Mouse (Mus musculus) forebrain, postnatal 0 days (tissue): Measurements from ENCODE around the gene Lrsam1. TPM values are rescaled to one million over a fixed set of nuclear protein-coding genes. Genes with fewer than 3 reads are reported as not detected.

Experiments used
- ATAC-seq: fragments of 200-750 bp; cut with Nextera tagmentation; 2 replicates; pipeline ENCODE4 v1.8.0; 2017; ENCODE audit warnings: mild to moderate bottlenecking, moderate library complexity
- DNase-seq: peaks from one replicate; pipeline ENCODE4 v3.0.0-alpha.2; 2015
- H3K27ac ChIP-seq: fragments of 300-500 bp; sonication (generic); 2 replicates; pipeline ENCODE4 v1.5.1; 2014; ENCODE audit warnings: low read depth, mild to moderate bottlenecking, antibody characterized with exemption, low read length, moderate library complexity, mixed read lengths
- H3K27me3 ChIP-seq: fragments of 300-500 bp; sonication (generic); 2 replicates; pipeline ENCODE4 v1.6.1; 2014; ENCODE audit warnings: mild to moderate bottlenecking, low read length, mixed read lengths; ENCODE audit not compliant: insufficient read depth
- H3K36me3 ChIP-seq: fragments of 300-500 bp; sonication (generic); 2 replicates; pipeline ENCODE4 v1.6.1; 2014; ENCODE audit warnings: mild to moderate bottlenecking, moderate library complexity; ENCODE audit not compliant: insufficient read depth
- H3K4me1 ChIP-seq: fragments of 300-500 bp; sonication (generic); 2 replicates; pipeline ENCODE4 v1.6.1; 2014; ENCODE audit warnings: antibody characterized with exemption; ENCODE audit not compliant: insufficient read depth
- H3K4me2 ChIP-seq: fragments of 300-500 bp; sonication (generic); 2 replicates; pipeline ENCODE4 v1.6.1; 2014; ENCODE audit warnings: low read depth, mild to moderate bottlenecking, moderate library complexity
- H3K4me3 ChIP-seq: fragments of 300-500 bp; sonication (generic); 2 replicates; pipeline ENCODE4 v1.5.1; 2014; ENCODE audit warnings: low read depth, low read length, mixed read lengths
- H3K9ac ChIP-seq: fragments of 300-500 bp; sonication (generic); 2 replicates; pipeline ENCODE4 v1.6.1; 2014; ENCODE audit warnings: mild to moderate bottlenecking
- H3K9me3 ChIP-seq: fragments of 300-500 bp; sonication (generic); 2 replicates; pipeline ENCODE4 v1.6.1; 2016; ENCODE audit warnings: low read length
- CTCF ChIP-seq: sonication (generic); IDR thresholded peaks from 2 replicates; pipeline ENCODE4 v1.5.1; 2016; ENCODE audit warnings: antibody characterized with exemption, control low read depth, low read depth
- WGBS: fragments of 180-500 bp; shearing (Covaris S2); extraction: QIAGEN DNeasy Blood & Tissue Kit; methylation state at CpG from one replicate; pipeline ENCODE4 v1.1.7; 2014; 5-methylcytosine and 5-hydroxymethylcytosine counted together
- polyA plus RNA-seq: library from polyadenylated mRNA; unstranded; fragments of >200 nt; fragmentation: Nextera tagmentation; extraction: Ambion mirVana; gene quantifications from 2 replicates; pipeline ENCODE4 v1.2.1, GENCODE M21; 2015
- total RNA-seq: library from RNA; depleted of rRNA; stranded (reverse); fragments of >200 nt; gene quantifications from 2 replicates; pipeline ENCODE4 v1.2.3, GENCODE M21; 2014

Lrsam1 gene
- total and polyA plus RNA-seq, 2 experiments from 2014 or later = 17.4 to 28.7 TPM

DNA sequence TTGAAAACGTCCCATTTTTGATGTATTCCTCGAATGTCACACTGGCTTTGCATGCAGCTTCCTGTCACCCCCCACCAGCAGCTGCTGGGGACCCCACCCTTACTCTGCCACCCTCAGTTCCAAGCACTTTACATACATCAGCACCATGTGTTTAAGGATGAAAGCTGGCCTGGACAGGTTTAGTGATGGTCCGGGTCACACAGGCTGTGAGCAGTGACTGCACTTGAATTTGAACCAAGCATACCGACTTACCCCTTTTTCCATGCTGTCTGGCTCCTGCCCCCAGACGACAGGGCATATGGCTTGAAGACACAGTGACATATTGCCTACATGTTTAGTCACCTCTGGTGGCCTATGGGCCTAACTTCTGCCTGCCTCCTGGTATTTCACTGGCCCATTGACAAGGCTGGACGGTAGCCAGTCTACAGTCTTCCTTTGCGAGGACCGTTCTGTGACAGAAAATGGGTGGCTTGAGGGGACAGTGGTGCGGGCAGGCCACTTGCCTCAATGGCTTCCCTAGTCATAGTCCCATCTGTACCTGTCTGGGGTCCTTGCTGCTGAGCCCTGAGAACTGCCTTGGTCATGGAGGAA lies 6.7 kb upstream of the Lrsam1 start:
- WGBS = 83% methylated on average over 9 of the region's 9 CpGs
- TF ChIP-seq CTCF = no peak
- no peak overlapping the region for H3K27ac ChIP-seq

DNA sequence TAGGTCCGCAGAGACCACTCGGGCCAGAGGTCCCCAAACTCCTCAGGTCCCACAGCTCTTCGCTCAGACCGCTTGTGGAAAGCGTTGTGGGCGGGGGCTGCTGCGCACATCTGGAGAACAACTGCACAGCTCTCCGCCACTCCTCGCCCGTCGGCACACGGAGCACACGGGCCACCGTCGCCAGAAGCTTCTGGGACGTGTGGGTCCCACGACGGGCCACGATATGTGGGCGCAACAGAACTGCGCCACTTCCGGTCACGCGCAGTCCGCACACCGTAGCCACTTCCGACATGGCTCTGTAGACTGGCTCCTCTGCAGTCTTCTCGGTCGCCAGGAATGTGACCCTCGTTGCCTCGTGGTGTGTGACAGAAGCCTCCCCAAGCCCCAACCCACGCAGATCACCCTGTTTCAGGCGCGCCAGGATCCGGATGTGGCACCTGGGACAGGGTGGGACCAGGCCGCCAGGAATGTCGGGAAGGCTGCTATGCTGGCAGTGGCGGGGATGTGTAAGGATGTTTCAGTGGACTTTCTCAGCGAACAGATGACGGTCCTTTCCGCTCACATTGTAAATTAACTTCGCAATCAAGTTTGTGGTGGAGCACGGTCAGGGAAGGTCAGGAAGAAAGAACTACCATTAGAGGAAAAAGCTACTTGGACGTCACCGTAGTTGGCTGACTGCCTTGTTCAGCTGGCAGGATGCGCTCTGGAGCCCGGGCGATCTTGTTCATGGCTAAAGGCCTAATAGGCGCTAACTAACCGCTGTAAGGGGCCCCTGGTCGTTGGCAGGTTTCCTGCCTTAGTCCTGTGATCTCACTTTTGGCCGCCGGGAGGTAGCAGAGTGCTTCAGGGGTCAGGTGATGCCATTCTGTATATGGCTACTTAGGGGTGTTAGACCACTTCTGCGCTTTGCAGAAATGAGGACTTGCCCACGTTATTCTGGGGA lies 5.5 kb upstream of the Lrsam1 start:
- ATAC-seq = peak; percentile 93
- H3K27me3 ChIP-seq = no peaks in the 10 kb centered on the region
- H3K27ac ChIP-seq = peak overlapping the region; percentile 95
- H3K4me1 ChIP-seq = peaks cover 4% of the 10 kb centered on the region; the same call in 1 of the 2 replicates
- DNase-seq = peak; percentile 94
- 2% methylated on average over 55 of the region's 55 CpGs for WGBS
- TF ChIP-seq CTCF = peak; percentile 63
- H3K9ac ChIP-seq = peak overlapping the region; percentile 79
- H3K4me3 ChIP-seq = peak overlapping the region; percentile 65
- H3K36me3 ChIP-seq = peaks cover 21% of the 10 kb centered on the region
- H3K4me2 ChIP-seq = peak overlapping the region; percentile 75
- no peaks in the 10 kb centered on the region for H3K9me3 ChIP-seq

More for the DNA sequence above, 6.7 kb upstream of the Lrsam1 start:
- H3K4me3 ChIP-seq = no peak overlapping the region
- ATAC-seq = no peak
- H3K27me3 ChIP-seq = no peaks in the 10 kb centered on the region
- H3K4me1 ChIP-seq = peaks cover 4% of the 10 kb centered on the region; the same call in 1 of the 2 replicates
- peak overlapping the region; percentile 79; the same call in 1 of the 2 replicates for H3K9ac ChIP-seq
- no peaks in the 10 kb centered on the region for H3K9me3 ChIP-seq
- H3K4me2 ChIP-seq = peak overlapping the region; percentile 75; the same call in 1 of the 2 replicates
- H3K36me3 ChIP-seq = peaks cover 25% of the 10 kb centered on the region
- no peak for DNase-seq

DNA sequence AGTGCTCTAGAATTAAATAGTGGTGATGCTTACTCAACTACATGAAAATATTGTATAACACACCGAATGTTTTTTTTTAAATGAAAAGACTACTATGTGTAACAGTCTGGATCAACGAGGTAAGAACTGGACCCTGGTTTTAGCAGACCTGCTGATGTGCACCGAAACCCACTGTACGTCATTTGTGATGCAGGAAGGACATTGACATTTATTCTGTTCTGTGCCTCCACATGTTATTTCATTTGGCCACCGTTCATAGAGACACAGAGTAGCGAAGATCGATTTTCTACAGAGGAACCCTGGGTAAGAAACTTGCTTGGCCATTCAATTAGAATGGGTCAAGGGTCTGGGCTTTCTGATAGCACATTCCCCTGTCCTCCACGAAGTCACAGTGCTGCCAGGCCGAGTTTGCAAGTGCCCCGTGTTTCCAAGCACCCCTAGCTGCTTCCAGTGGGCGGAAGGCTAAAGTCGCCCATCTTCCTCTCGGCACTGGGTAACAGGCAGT lies 4.8 kb upstream of the Lrsam1 start:
- peak overlapping the region; percentile 79 for H3K9ac ChIP-seq
- DNase-seq = no peak
- H3K4me1 ChIP-seq = peaks cover 4% of the 10 kb centered on the region; the same call in 1 of the 2 replicates
- H3K36me3 ChIP-seq = peaks cover 21% of the 10 kb centered on the region
- 9% methylated on average over 13 of the region's 13 CpGs for WGBS
- no peaks in the 10 kb centered on the region for H3K9me3 ChIP-seq
- peak overlapping the region; percentile 95 for H3K27ac ChIP-seq
- no peak for TF ChIP-seq CTCF
- no peaks in the 10 kb centered on the region for H3K27me3 ChIP-seq
- H3K4me2 ChIP-seq = peak overlapping the region; percentile 75
- no peak for ATAC-seq
- H3K4me3 ChIP-seq = peak overlapping the region; percentile 65

DNA sequence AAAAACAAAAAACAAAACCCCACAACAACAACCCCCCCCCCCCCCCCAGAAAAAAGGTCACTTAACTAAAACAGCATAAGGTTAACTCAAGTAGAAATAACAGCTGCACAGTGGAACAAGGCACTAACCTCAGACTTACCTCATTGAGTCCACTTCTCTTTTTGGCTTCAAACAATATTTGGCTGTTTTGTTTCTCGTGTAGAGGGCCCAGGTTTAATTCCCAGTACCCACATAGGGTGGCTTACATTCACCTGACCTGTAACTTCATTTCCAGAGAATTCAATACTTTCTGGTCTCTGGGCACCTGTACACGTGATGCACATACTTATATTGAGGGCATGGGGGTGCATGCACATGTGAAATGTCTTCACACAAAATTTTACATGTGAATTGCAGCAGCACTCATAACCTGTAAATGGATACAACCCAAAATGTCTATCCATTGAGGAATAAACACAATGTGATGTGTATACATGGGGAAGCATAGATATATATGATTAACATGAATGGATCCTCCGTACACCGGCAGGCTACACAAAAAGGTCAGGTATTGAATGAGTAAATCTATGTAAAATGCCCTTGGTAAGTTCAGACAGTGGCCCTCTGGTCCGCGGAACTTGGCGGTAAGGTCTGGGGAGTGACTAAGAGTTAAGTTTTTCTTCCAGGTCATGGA lies 4.2 kb upstream of the Lrsam1 start:
- Histone ChIP-seq H3K4me2 (no peak overlapping the region), H3K4me1 (peaks cover 9% of the 10 kb centered on the region), H3K36me3 (peaks cover 21% of the 10 kb centered on the region), H3K27ac (no peak overlapping the region), H3K9ac (no peak overlapping the region), H3K9me3 (no peaks in the 10 kb centered on the region), H3K27me3 (no peaks in the 10 kb centered on the region), H3K4me3 (no peak overlapping the region)
- no peak for TF ChIP-seq CTCF
- no peak for DNase-seq
- ATAC-seq = no peak
- WGBS = 19% methylated on average over 7 of the region's 7 CpGs

DNA sequence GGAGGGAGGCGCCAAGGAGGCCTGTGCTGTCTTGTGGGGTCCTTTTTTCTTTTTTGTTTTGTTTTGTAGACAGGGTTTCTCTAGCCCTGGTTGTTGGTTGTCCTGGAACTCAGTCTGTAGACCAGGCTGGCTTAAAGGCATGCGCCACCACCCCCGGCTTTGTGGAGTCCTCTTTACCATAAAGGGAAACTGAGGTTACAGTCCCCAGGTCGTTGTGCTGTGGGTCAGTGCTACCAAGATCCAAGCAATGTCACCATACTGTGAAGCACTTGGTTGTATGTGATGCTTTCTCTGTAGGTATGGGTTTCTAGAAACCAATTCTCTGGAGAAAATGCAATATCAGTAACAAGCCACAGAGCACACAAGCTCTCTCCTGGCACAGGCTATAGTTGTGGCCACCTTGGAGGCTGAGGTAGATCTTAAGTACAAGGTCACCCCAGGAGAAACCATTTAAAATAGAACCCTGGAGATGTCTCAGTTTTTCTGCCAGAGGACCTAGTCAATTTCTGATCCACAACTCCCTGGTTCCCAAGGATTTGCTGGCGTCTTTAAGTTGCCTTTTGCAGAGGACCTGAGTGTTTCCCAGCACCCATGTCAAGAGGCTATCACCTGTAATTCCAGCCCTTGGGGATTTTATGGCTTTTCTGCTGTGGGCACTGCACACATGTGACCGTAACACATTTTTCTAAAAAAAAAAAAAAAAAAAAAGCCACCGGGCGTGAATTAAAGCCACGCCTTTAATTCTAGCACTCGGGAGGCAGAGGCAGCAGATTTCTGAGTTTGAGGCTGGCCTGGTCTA lies 3.4 kb upstream of the Lrsam1 start:
- ATAC-seq (no peak), DNase-seq (no peak)
- H3K4me3 ChIP-seq = no peak overlapping the region
- no peak overlapping the region for H3K4me2 ChIP-seq
- no peak for TF ChIP-seq CTCF
- 29% methylated on average over 10 of the region's 10 CpGs for WGBS
- no peaks in the 10 kb centered on the region for H3K27me3 ChIP-seq
- peaks cover 12% of the 10 kb centered on the region for H3K4me1 ChIP-seq
- no peak overlapping the region for H3K27ac ChIP-seq
- peaks cover 21% of the 10 kb centered on the region for H3K36me3 ChIP-seq
- no peaks in the 10 kb centered on the region for H3K9me3 ChIP-seq
- peak overlapping the region; percentile 6; the same call in 1 of the 2 replicates for H3K9ac ChIP-seq

DNA sequence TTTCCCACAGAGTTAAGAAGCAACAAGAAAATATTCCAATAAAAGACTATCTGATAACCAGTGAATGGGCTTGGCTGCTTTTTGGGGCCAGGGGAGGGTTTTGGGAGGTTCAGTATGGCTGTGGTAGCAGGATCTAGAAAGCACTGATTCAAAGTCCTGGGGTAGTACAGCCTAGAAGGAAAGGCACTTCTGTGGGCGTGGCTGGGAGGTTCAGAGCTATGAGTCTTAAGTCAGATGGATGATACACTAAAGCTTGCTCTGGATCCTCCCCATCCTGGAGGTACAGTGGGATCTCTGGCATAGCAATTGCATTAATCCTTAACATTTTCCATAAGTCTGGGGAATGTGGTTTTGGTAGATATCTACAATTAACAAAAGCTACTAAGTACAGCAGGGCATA lies 2.6 kb upstream of the Lrsam1 start:
- Histone ChIP-seq H3K9me3 (no peaks in the 10 kb centered on the region), H3K4me3 (no peak overlapping the region), H3K27ac (no peak overlapping the region), H3K4me1 (peaks cover 12% of the 10 kb centered on the region), H3K4me2 (no peak overlapping the region), H3K9ac (no peak overlapping the region), H3K27me3 (no peaks in the 10 kb centered on the region), H3K36me3 (peaks cover 21% of the 10 kb centered on the region)
- ATAC-seq = no peak
- no peak for TF ChIP-seq CTCF
- WGBS = 68% methylated on average over 1 of the region's 1 CpGs
- no peak for DNase-seq
